Mouse (Mus musculus): ENCODE measurements around the gene Enox1.
"Not testable (repeated sequence)": the region's sequence is repeated elsewhere in the genome, so short reads cannot be mapped to it uniquely, and the experiment has no call there.

Gene Enox1

GRCm38 (mm10) chr14:77518017-77518416 lies 361.5 kb downstream of the Enox1 start:
- no peak for DNase-seq (ENCODE audit: low spot score)

- DNase-seq (ENCODE audit: low spot score) = no peak
Observed at GRCm38 (mm10) chr14:77518941-77519695, 362.6 kb downstream of the Enox1 start.

- DNase-seq (ENCODE audit: low spot score) = no peak
Observed at GRCm38 (mm10) chr14:77519701-77520100, 363.1 kb downstream of the Enox1 start.

- DNase-seq (ENCODE audit: low spot score) = no peak
Observed at GRCm38 (mm10) chr14:77524303-77524702, 367.7 kb downstream of the Enox1 start.

GRCm38 (mm10) chr14:77526262-77526661 lies 369.7 kb downstream of the Enox1 start:
- DNase-seq (ENCODE audit: low spot score) = no peak

- DNase-seq (ENCODE audit: low spot score) = no peak
Observed at GRCm38 (mm10) chr14:77529201-77529600, 372.6 kb downstream of the Enox1 start.

GRCm38 (mm10) chr14:77529621-77530020 lies 373.1 kb downstream of the Enox1 start:
- DNase-seq (ENCODE audit: low spot score) = no peak

GRCm38 (mm10) chr14:77533638-77534037 lies 377.1 kb downstream of the Enox1 start:
- no peak for DNase-seq (ENCODE audit: low spot score)

- no peak for DNase-seq (ENCODE audit: low spot score)
Observed at GRCm38 (mm10) chr14:77534120-77534519, 377.6 kb downstream of the Enox1 start.

GRCm38 (mm10) chr14:77536592-77536991 lies 380.0 kb downstream of the Enox1 start:
- DNase-seq (ENCODE audit: low spot score) = no peak

- DNase-seq (ENCODE audit: low spot score) = not testable (repeated sequence)
Observed at GRCm38 (mm10) chr14:77539563-77539962, 383.0 kb downstream of the Enox1 start.

- no peak for DNase-seq (ENCODE audit: low spot score)
Observed at GRCm38 (mm10) chr14:77541925-77542324, 385.4 kb downstream of the Enox1 start.

GRCm38 (mm10) chr14:77546531-77547274 lies 390.1 kb downstream of the Enox1 start:
- DNase-seq (ENCODE audit: low spot score) = no peak

- no peak for DNase-seq (ENCODE audit: low spot score)
Observed at GRCm38 (mm10) chr14:77547351-77547750, 390.8 kb downstream of the Enox1 start.

GRCm38 (mm10) chr14:77548963-77549362 lies 392.4 kb downstream of the Enox1 start:
- DNase-seq (ENCODE audit: low spot score) = no peak

- no peak for DNase-seq (ENCODE audit: low spot score)
Observed at GRCm38 (mm10) chr14:77557446-77558070, 401.0 kb downstream of the Enox1 start.

- no peak for DNase-seq (ENCODE audit: low spot score)
Observed at GRCm38 (mm10) chr14:77558910-77559309, 402.3 kb downstream of the Enox1 start.

GRCm38 (mm10) chr14:77559792-77560191 lies 403.2 kb downstream of the Enox1 start:
- no peak for DNase-seq (ENCODE audit: low spot score)

GRCm38 (mm10) chr14:77561808-77562583 lies 405.4 kb downstream of the Enox1 start:
- no peak for DNase-seq (ENCODE audit: low spot score)

GRCm38 (mm10) chr14:77563922-77564321 lies 407.4 kb downstream of the Enox1 start:
- DNase-seq (ENCODE audit: low spot score) = no peak

- DNase-seq (ENCODE audit: low spot score) = no peak
Observed at GRCm38 (mm10) chr14:77567120-77567519, 410.6 kb downstream of the Enox1 start.

GRCm38 (mm10) chr14:77574436-77574835 lies 417.9 kb downstream of the Enox1 start:
- DNase-seq (ENCODE audit: low spot score) = peak; percentile 73

All from yolk sac, embryonic 10.5 days (tissue).